ENCODE assay signal across 8 mouse cellular contexts in the genomic region with DNA sequence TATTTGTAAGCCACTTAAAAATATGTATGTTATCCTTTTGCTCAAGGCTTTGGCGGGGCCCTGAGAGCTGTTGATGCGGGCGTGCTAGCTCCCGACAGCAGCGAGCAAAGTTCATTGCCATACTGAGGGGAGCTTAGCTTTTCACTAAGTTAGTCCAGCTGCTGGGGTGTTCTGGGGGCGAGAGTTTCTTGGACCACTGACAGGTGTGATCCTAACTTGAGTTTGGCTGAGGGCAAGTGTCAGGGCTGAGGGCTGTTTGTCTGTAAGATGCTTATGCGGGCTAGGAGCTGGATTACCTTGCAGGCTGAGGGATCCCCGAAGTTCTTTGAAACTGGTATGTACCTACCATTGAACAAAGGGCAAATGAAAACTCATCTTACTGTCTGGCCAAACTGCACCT.
DNase-seq lines count a peak whose midpoint lies in the region; ATAC-seq and TF ChIP-seq lines count a peak whose summit lies in the region.

No protein-coding gene starts in this region.

- DNase-seq in liver, embryonic 11.5 days (ENCODE audit: low spot score): peak; percentile 36
- no peak for DNase-seq in liver, postnatal 0 days
- peak; percentile 61 for DNase-seq in midbrain, embryonic 10.5 days (ENCODE audit: low spot score)
- DNase-seq in yolk sac, embryonic 10.5 days (ENCODE audit: low spot score): peak; percentile 3
- no peak for DNase-seq in lung, adult 18-20 months
- DNase-seq in adrenal gland, postnatal 4 days (ENCODE audit: low spot score in 2 of 2): no peak

- no peak overlapping the region for H3K4me3 ChIP-seq in liver, embryonic 11.5 days (ENCODE audit: low read depth, low read length)
- H3K4me3 ChIP-seq in liver, postnatal 0 days (ENCODE audit: low read depth, low read length): no peak overlapping the region
- H3K4me3 ChIP-seq in forebrain, embryonic 15.5 days: peak overlapping the region; percentile 30
- H3K4me3 ChIP-seq in midbrain, embryonic 10.5 days: peak overlapping the region; percentile 56
- no peak overlapping the region for H3K4me3 ChIP-seq in heart, embryonic 11.5 days (ENCODE audit: low read depth, low read length)

- WGBS in liver, embryonic 11.5 days: 2% methylated on average over 8 of the region's 8 CpGs
- WGBS in liver, postnatal 0 days (ENCODE audit: insufficient replicate concordance): 4% methylated on average over 8 of the region's 8 CpGs
- WGBS in forebrain, embryonic 15.5 days: 9% methylated on average over 8 of the region's 8 CpGs
- 2% methylated on average over 8 of the region's 8 CpGs for WGBS in midbrain, embryonic 10.5 days
- under 1% methylated on average over 8 of the region's 8 CpGs for WGBS in heart, embryonic 11.5 days (ENCODE audit: insufficient replicate concordance)

- TF ChIP-seq EP300 in liver, postnatal 0 days (IDR thresholded peaks at IDR 0.05; ENCODE audit: low read depth): no peak

- peaks cover 69% of the 10 kb centered on the region for H3K27me3 ChIP-seq in liver, embryonic 11.5 days (replicated peaks; ENCODE audit: control insufficient read depth, insufficient read depth, low read length)
- H3K27me3 ChIP-seq in liver, postnatal 0 days (ENCODE audit: insufficient read depth, low read length): peaks cover 49% of the 10 kb centered on the region
- no peaks in the 10 kb centered on the region for H3K27me3 ChIP-seq in forebrain, embryonic 15.5 days
- peaks cover 78% of the 10 kb centered on the region for H3K27me3 ChIP-seq in midbrain, embryonic 10.5 days (ENCODE audit: low read depth, poor library complexity, severe bottlenecking)
- peaks cover 35% of the 10 kb centered on the region for H3K27me3 ChIP-seq in heart, embryonic 11.5 days (ENCODE audit: control insufficient read depth, insufficient read depth, low read length)

- ATAC-seq in liver, embryonic 11.5 days (replicated peaks; ENCODE audit: low FRiP score): no peak
- no peak for ATAC-seq in liver, postnatal 0 days
- ATAC-seq in forebrain, embryonic 15.5 days (replicated peaks): no peak
- no peak for ATAC-seq in heart, embryonic 11.5 days (replicated peaks; ENCODE audit: insufficient number of reproducible peaks, low FRiP score, low TSS enrichment)

- H3K9me3 ChIP-seq in liver, embryonic 11.5 days (ENCODE audit: control insufficient read depth, low read length): no peaks in the 10 kb centered on the region
- H3K9me3 ChIP-seq in liver, postnatal 0 days (ENCODE audit: low read length): no peaks in the 10 kb centered on the region
- no peaks in the 10 kb centered on the region for H3K9me3 ChIP-seq in forebrain, embryonic 15.5 days
- H3K9me3 ChIP-seq in midbrain, embryonic 10.5 days (replicated peaks): no peaks in the 10 kb centered on the region
- H3K9me3 ChIP-seq in heart, embryonic 11.5 days (replicated peaks; ENCODE audit: control insufficient read depth, low read length): no peaks in the 10 kb centered on the region

- H3K36me3 ChIP-seq in liver, embryonic 11.5 days (ENCODE audit: control insufficient read depth, insufficient read depth, low read length): no peaks in the 10 kb centered on the region
- no peaks in the 10 kb centered on the region for H3K36me3 ChIP-seq in liver, postnatal 0 days (replicated peaks; ENCODE audit: insufficient read depth, low read length)
- no peaks in the 10 kb centered on the region for H3K36me3 ChIP-seq in forebrain, embryonic 15.5 days
- H3K36me3 ChIP-seq in midbrain, embryonic 10.5 days: no peaks in the 10 kb centered on the region
- H3K36me3 ChIP-seq in heart, embryonic 11.5 days (ENCODE audit: control insufficient read depth, insufficient read depth, low read length): no peaks in the 10 kb centered on the region

- no peak for TF ChIP-seq CTCF in liver, postnatal 0 days (IDR thresholded peaks at IDR 0.05; ENCODE audit: low read depth)

- no peaks in the 10 kb centered on the region for H3K4me1 ChIP-seq in liver, embryonic 11.5 days (replicated peaks; ENCODE audit: control insufficient read depth, insufficient read depth, low read length)
- peaks cover 12% of the 10 kb centered on the region; the same call in 1 of the 2 replicates for H3K4me1 ChIP-seq in liver, postnatal 0 days (ENCODE audit: insufficient read depth)
- H3K4me1 ChIP-seq in forebrain, embryonic 15.5 days: peaks cover 47% of the 10 kb centered on the region
- peaks cover 71% of the 10 kb centered on the region for H3K4me1 ChIP-seq in midbrain, embryonic 10.5 days
- H3K4me1 ChIP-seq in heart, embryonic 11.5 days (ENCODE audit: control insufficient read depth, insufficient read depth, low read length): peaks cover 3% of the 10 kb centered on the region; the same call in 1 of the 2 replicates

- H3K4me2 ChIP-seq in liver, embryonic 11.5 days: no peak overlapping the region
- H3K4me2 ChIP-seq in liver, postnatal 0 days (ENCODE audit: low read depth, low read length): no peak overlapping the region
- peak overlapping the region; percentile 75 for H3K4me2 ChIP-seq in forebrain, embryonic 15.5 days (replicated peaks)
- no peak overlapping the region for H3K4me2 ChIP-seq in heart, embryonic 11.5 days

- no peak overlapping the region for H3K9ac ChIP-seq in liver, embryonic 11.5 days (ENCODE audit: low read depth, low read length)
- no peak overlapping the region for H3K9ac ChIP-seq in liver, postnatal 0 days (replicated peaks)
- H3K9ac ChIP-seq in forebrain, embryonic 15.5 days (replicated peaks): peak overlapping the region; percentile 73
- H3K9ac ChIP-seq in heart, embryonic 11.5 days (ENCODE audit: low read depth, low read length): no peak overlapping the region

- no peak overlapping the region for H3K27ac ChIP-seq in liver, embryonic 11.5 days (ENCODE audit: low read depth, low read length)
- no peak overlapping the region for H3K27ac ChIP-seq in liver, postnatal 0 days (ENCODE audit: low read depth)
- peak overlapping the region; percentile 100 for H3K27ac ChIP-seq in forebrain, embryonic 15.5 days (replicated peaks)
- peak overlapping the region; percentile 89; the same call in 1 of the 2 replicates for H3K27ac ChIP-seq in midbrain, embryonic 10.5 days (replicated peaks)
- no peak overlapping the region for H3K27ac ChIP-seq in heart, embryonic 11.5 days (ENCODE audit: low read depth, low read length)

Comparison
In these comparisons a context has a peak if more than half of its experiments do, and no peak if none do; other contexts are left out.
1. DNase-seq: peak in liver, embryonic 11.5 days (single experiment), midbrain, embryonic 10.5 days (single experiment) and yolk sac, embryonic 10.5 days (single experiment); none in liver, postnatal 0 days (single experiment), lung, adult 18-20 months (0 of 2) and adrenal gland, postnatal 4 days (0 of 2).
2. H3K27ac ChIP-seq: peak in forebrain, embryonic 15.5 days (single experiment) and midbrain, embryonic 10.5 days (single experiment); none in liver, embryonic 11.5 days (single experiment), liver, postnatal 0 days (single experiment) and heart, embryonic 11.5 days (single experiment).
3. H3K4me3 ChIP-seq: peak in forebrain, embryonic 15.5 days (single experiment) and midbrain, embryonic 10.5 days (single experiment); none in liver, embryonic 11.5 days (single experiment), liver, postnatal 0 days (single experiment) and heart, embryonic 11.5 days (single experiment).